Mouse (Mus musculus) MN1 (cell line): ENCODE results near the gene Lck.

Experiments used
- DNase-seq: peaks from one replicate; pipeline ENCODE4 v3.0.0-alpha.2; 2016; ENCODE audit warnings: low spot score

The Lck gene

GRCm38 (mm10) chr4:129584884-129585608 lies 11.6 kb upstream of the Lck start:
- peak; percentile 55 for DNase-seq

GRCm38 (mm10) chr4:129584370-129584769 lies 10.9 kb upstream of the Lck start:
- DNase-seq, result no peak

- DNase-seq, result no peak
Measured at GRCm38 (mm10) chr4:129582251-129582650, 8.8 kb upstream of the Lck start.

GRCm38 (mm10) chr4:129580347-129580746 lies 6.9 kb upstream of the Lck start:
- DNase-seq, result no peak

- no peak for DNase-seq
Measured at GRCm38 (mm10) chr4:129578466-129578865, 5.0 kb upstream of the Lck start, which contains the start of gene Fam167b. Gene Fam167b (minus strand): TSS chr4:129578549.

GRCm38 (mm10) chr4:129577688-129578087 lies 4.2 kb upstream of the Lck start:
- DNase-seq, result no peak

GRCm38 (mm10) chr4:129576863-129577491 lies 3.5 kb upstream of the Lck start:
- DNase-seq, result peak; percentile 64

GRCm38 (mm10) chr4:129575171-129575844 lies 1.9 kb upstream of the Lck start:
- DNase-seq, result no peak

- no peak for DNase-seq
Measured at GRCm38 (mm10) chr4:129573093-129573370, 409 bp downstream of the Lck start.

GRCm38 (mm10) chr4:129572236-129573092 lies 977 bp downstream of the Lck start:
- no peak for DNase-seq

GRCm38 (mm10) chr4:129571551-129572084 lies 1.8 kb downstream of the Lck start:
- DNase-seq, result no peak

- no peak for DNase-seq
Measured at GRCm38 (mm10) chr4:129570028-129570427, 3.4 kb downstream of the Lck start.

- DNase-seq, result no peak
Measured at GRCm38 (mm10) chr4:129568366-129568765, 5.1 kb downstream of the Lck start.

GRCm38 (mm10) chr4:129565139-129565538 lies 8.3 kb downstream of the Lck start:
- no peak for DNase-seq

GRCm38 (mm10) chr4:129563718-129564117 lies 9.7 kb downstream of the Lck start:
- DNase-seq, result no peak

- no peak for DNase-seq
Measured at GRCm38 (mm10) chr4:129561184-129561583, 12.3 kb downstream of the Lck start.

- DNase-seq, result no peak
Measured at GRCm38 (mm10) chr4:129558321-129558955, 15.0 kb downstream of the Lck start.

- no peak for DNase-seq
Measured at GRCm38 (mm10) chr4:129557256-129557808, 16.1 kb downstream of the Lck start.

- peak; percentile 91 for DNase-seq
Measured at GRCm38 (mm10) chr4:129556532-129557223, 16.8 kb downstream of the Lck start.

GRCm38 (mm10) chr4:129555862-129556531 lies 17.4 kb downstream of the Lck start:
- peak; percentile 23 for DNase-seq
